In the genomic region with DNA sequence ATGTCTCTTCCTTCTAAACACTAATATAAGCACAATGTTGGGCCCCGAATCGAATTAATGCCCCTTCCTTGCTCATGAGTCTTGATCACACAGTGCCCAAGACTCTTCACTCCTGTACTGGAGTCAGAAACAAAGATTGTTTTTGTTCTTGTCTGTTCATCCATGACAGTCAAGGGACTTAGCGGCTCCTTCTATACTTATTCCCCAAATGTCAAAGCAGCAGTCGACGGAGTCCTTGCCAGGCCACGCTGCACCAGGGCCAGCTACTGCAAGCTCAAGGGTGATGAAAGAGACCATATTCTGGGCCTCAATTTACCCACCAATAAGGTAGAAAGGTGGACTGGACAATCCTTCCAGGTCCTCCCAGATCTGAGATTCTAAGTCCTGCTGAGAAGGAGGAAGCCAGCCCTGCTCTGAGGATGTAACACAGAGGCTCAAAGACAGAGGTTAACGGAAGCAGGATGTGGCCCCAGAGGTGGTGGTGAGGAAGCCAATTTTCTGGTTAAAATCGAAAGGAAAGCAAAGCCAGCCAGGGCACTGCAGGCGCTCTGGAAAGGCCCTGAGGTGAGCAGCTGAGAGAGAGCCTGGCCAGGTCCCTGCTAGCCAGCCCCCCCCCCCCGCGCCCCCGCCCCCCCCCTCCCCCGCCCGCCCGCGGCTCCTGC, we compare ENCODE assay signal across 9 mouse cellular contexts. TPM values are rescaled to one million over a fixed set of nuclear protein-coding genes. Genes with fewer than 3 reads are reported as not detected.
DNase-seq lines count a peak whose midpoint lies in the region; ATAC-seq and TF ChIP-seq lines count a peak whose summit lies in the region.
"Had no signal": no experiment of that assay in that cellular context is flagged by ENCODE, and none has a peak within 500 bp of the region (broad histone marks: within the 10 kb centered on the region; RNA-seq: fewer than 3 reads in every experiment).

No protein-coding gene starts in this region.

- DNase-seq in hindbrain, embryonic 10.5 days (ENCODE audit: low spot score), result no peak
- no peak for DNase-seq in hindbrain, embryonic 14.5 days (ENCODE audit: low spot score)
- peak; percentile 38 to 58 for DNase-seq in kidney, postnatal 4 days
- peak; percentile 88 for DNase-seq in naive thymus-derived CD4-positive, alpha-beta T cell, adult 2 months (ENCODE audit: low read depth)
- DNase-seq in frontal cortex, postnatal 36 days (ENCODE audit: low spot score in 2 of 2), result no peak
- DNase-seq in gastrocnemius, adult 8-10 months (ENCODE audit: low spot score in 2 of 2), result no peak

- H3K9me3 ChIP-seq in hindbrain, embryonic 10.5 days, result no peaks in the 10 kb centered on the region
- no peaks in the 10 kb centered on the region for H3K9me3 ChIP-seq in hindbrain, embryonic 14.5 days (ENCODE audit: control insufficient read depth, low read length)
- H3K9me3 ChIP-seq in heart, embryonic 13.5 days, result no peaks in the 10 kb centered on the region

- peak overlapping the region; percentile 62 for H3K27ac ChIP-seq in hindbrain, embryonic 10.5 days
- no peak overlapping the region for H3K27ac ChIP-seq in hindbrain, embryonic 14.5 days
- H3K27ac ChIP-seq in bone marrow, adult 2 months (ENCODE audit: control insufficient read depth, insufficient read depth, low read depth, low read length, poor library complexity), result peak overlapping the region; percentile 77
- no peak overlapping the region for H3K27ac ChIP-seq in heart, embryonic 13.5 days (replicated peaks)

- H3K9ac ChIP-seq in hindbrain, embryonic 14.5 days, result no peak overlapping the region
- no peak overlapping the region for H3K9ac ChIP-seq in heart, embryonic 13.5 days

- peaks cover 37% of the 10 kb centered on the region for H3K27me3 ChIP-seq in hindbrain, embryonic 10.5 days (ENCODE audit: insufficient read depth, poor library complexity, severe bottlenecking)
- H3K27me3 ChIP-seq in hindbrain, embryonic 14.5 days (ENCODE audit: control insufficient read depth, insufficient read depth, low read length), result no peaks in the 10 kb centered on the region
- peaks cover 7% of the 10 kb centered on the region; the same call in 1 of the 2 replicates for H3K27me3 ChIP-seq in heart, embryonic 13.5 days (replicated peaks)

- no peak for ATAC-seq in hindbrain, embryonic 14.5 days (ENCODE audit: low FRiP score)
- no peak for ATAC-seq in heart, embryonic 13.5 days (ENCODE audit: extremely low read depth, insufficient number of reproducible peaks, low FRiP score, low TSS enrichment)

- H3K4me3 ChIP-seq in hindbrain, embryonic 10.5 days, result no peak overlapping the region
- H3K4me3 ChIP-seq in hindbrain, embryonic 14.5 days (replicated peaks; ENCODE audit: low read length), result no peak overlapping the region
- peak overlapping the region; percentile 9 for H3K4me3 ChIP-seq in bone marrow, adult 2 months (replicated peaks; ENCODE audit: control insufficient read depth, low read depth, low read length)
- H3K4me3 ChIP-seq in heart, embryonic 13.5 days, result no peak overlapping the region

- WGBS in hindbrain, embryonic 10.5 days, result 31% methylated on average over 12 of the region's 16 CpGs
- WGBS in hindbrain, embryonic 14.5 days, result 27% methylated on average over 11 of the region's 16 CpGs
- 36% methylated on average over 11 of the region's 16 CpGs for WGBS in bone marrow, adult 2 months
- 46% methylated on average over 11 of the region's 16 CpGs for WGBS in heart, embryonic 13.5 days

- no peaks in the 10 kb centered on the region for H3K36me3 ChIP-seq in hindbrain, embryonic 10.5 days
- no peaks in the 10 kb centered on the region for H3K36me3 ChIP-seq in hindbrain, embryonic 14.5 days (replicated peaks; ENCODE audit: control insufficient read depth, insufficient read depth)
- H3K36me3 ChIP-seq in heart, embryonic 13.5 days, result no peaks in the 10 kb centered on the region

- no peak for TF ChIP-seq CTCF in bone marrow, adult 2 months (IDR thresholded peaks at IDR 0.05; ENCODE audit: control insufficient read depth, insufficient read depth, low read length)

- H3K4me1 ChIP-seq in hindbrain, embryonic 10.5 days (replicated peaks), result peaks cover 59% of the 10 kb centered on the region
- H3K4me1 ChIP-seq in hindbrain, embryonic 14.5 days (replicated peaks; ENCODE audit: control insufficient read depth, insufficient read depth, low read length), result peaks cover 15% of the 10 kb centered on the region
- peaks cover 13% of the 10 kb centered on the region for H3K4me1 ChIP-seq in bone marrow, adult 2 months (ENCODE audit: control insufficient read depth, insufficient read depth, low read length)
- H3K4me1 ChIP-seq in heart, embryonic 13.5 days, result peaks cover 38% of the 10 kb centered on the region

- H3K4me2 ChIP-seq in hindbrain, embryonic 14.5 days (replicated peaks), result no peak overlapping the region
- H3K4me2 ChIP-seq in heart, embryonic 13.5 days, result peak overlapping the region; percentile 37

- no peak for TF ChIP-seq POLR2A in bone marrow, adult 2 months (IDR thresholded peaks at IDR 0.05; ENCODE audit: borderline replicate concordance, control insufficient read depth, low read depth, low read length)

RNA-seq across cellular contexts. Expression of gene Rgcc, which starts 8.2 kb away (rescaled TPM):
- polyA plus RNA-seq in hindbrain, embryonic 10.5 days (2016; fragmentation: Nextera tagmentation; extraction: Ambion mirVana), result 26.2 and 52.1 TPM in 2 replicates
- 36.4 and 40.4 TPM in 2 replicates for polyA plus RNA-seq in hindbrain, embryonic 14.5 days (2014; fragmentation: Nextera tagmentation; extraction: Ambion mirVana)
- polyA plus RNA-seq in bone marrow, adult 2 months (2011; ENCODE audit: insufficient read depth, insufficient read length, low replicate concordance, missing spikeins), result 53.6 and 73.5 TPM in 2 replicates
- polyA plus RNA-seq in heart, embryonic 13.5 days (2015; fragmentation: Nextera tagmentation; extraction: Ambion mirVana), result 12.6 and 22.5 TPM in 2 replicates
- total RNA-seq in gastrocnemius, adult 8-10 months (2022), result 10 to 100 TPM; 40.3 to 72.6 (median 66.7) TPM

RNA-seq across cellular contexts. Expression of gene Zfp957, which starts 46.1 kb away (rescaled TPM):
- polyA plus RNA-seq in hindbrain, embryonic 10.5 days (2016; fragmentation: Nextera tagmentation; extraction: Ambion mirVana), result not detected in 2 replicates
- polyA plus RNA-seq in hindbrain, embryonic 14.5 days (2014; fragmentation: Nextera tagmentation; extraction: Ambion mirVana), result 0.08 TPM in 1 of 2 replicates, not detected in the other
- polyA plus RNA-seq in bone marrow, adult 2 months (2011; ENCODE audit: insufficient read depth, insufficient read length, low replicate concordance, missing spikeins), result not detected in 2 replicates
- polyA plus RNA-seq in heart, embryonic 13.5 days (2015; fragmentation: Nextera tagmentation; extraction: Ambion mirVana), result not detected in 2 replicates
- total RNA-seq in gastrocnemius, adult 8-10 months (2022), result not detected
- total RNA-seq: left cerebral cortex, postnatal 10 days had no signal

Comparison
In these comparisons a context has a peak if more than half of its experiments do, and no peak if none do; other contexts are left out.
1. H3K27ac ChIP-seq: peak in hindbrain, embryonic 10.5 days (single experiment) and bone marrow, adult 2 months (single experiment); none in hindbrain, embryonic 14.5 days (single experiment) and heart, embryonic 13.5 days (single experiment).
2. DNase-seq: peak in kidney, postnatal 4 days (2 of 2) and naive thymus-derived CD4-positive, alpha-beta T cell, adult 2 months (single experiment); none in hindbrain, embryonic 10.5 days (single experiment), hindbrain, embryonic 14.5 days (single experiment), frontal cortex, postnatal 36 days (0 of 2) and gastrocnemius, adult 8-10 months (0 of 2).